Mouse (Mus musculus) layer of hippocampus, adult 9-11 months (tissue): ENCODE results near the gene Prss21.
"Not testable (repeated sequence)": the region's sequence is repeated elsewhere in the genome, so short reads cannot be mapped to it uniquely, and the experiment has no call there.

Source experiments
- DNase-seq: peaks from one replicate; pipeline ENCODE4 v3.0.0; 2022

Gene Prss21

DNA sequence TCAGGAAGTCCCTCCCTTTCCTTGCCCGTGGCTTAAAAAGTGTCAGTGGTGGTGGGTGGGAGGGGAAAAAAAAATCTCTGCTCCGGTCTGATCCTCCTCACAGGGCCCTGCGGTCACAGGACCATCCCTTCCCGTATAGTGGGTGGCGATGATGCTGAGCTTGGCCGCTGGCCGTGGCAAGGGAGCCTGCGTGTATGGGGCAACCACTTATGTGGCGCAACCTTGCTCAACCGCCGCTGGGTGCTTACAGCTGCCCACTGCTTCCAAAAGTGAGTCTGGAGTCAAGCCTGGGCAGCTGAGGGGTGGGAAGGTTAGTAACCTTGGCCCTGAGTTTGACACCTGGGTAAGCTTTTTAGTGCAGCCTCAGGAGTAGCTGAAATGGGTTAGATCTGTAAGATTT is 657 bp downstream of the Prss21 start:
- no peak for DNase-seq

GRCm38 (mm10) chr17:23873884-23874856 is 6.3 kb downstream of the Prss21 start:
- peak; percentile 15 for DNase-seq

- peak; percentile 64 for DNase-seq
These were observed 8.9 kb downstream of the Prss21 start for GRCm38 (mm10) chr17:23876741-23877140.

DNA sequence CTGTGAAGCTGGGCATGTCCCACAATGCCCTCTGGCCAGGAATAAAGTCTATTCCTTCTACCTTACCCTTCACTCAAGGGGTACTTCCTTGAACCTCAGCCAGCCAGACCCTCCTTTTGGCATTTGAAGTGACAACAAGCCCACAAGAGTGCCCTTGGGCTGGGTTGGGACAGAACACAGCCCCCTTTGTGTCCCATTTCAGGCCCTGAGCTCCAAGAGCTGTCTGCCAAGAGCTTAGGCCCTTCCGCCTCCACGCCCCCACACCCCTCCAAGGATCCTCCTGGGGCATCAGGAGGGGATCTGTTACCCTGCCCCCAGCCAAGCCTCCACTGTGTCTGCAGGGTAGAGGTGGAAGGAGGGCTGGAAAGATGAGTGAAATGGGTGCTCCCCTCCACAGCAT is 9.3 kb downstream of the Prss21 start:
- peak; percentile 18 for DNase-seq

DNA sequence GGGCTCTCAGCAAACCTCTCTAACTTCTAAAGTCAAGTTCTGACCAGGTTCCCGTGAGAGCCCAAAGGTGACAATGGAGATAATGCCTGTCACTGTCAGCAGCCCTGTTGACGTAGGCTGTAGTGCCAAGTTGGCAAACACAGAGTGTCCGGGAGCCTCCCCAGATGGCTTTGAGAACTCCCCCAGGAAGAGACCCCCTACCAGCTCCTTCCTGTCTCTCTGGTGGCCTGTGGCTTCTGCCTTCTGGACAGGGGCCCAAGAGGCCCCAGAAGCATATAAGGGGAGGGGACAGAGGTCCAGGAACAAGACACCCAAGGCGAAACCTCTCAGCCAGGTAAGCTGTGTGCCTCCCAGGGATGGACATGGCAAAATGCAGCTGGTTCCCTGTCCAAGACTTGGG is 12.7 kb downstream of the Prss21 start, which contains the start of the genes Dcpp1 and Dcpp2:
Gene Dcpp1, plus strand, starts transcription at position 301 of the 400 bp plus-strand sequence.
Gene Dcpp2, plus strand, starts transcription at position 305 of the 400 bp plus-strand sequence.
- DNase-seq = not testable (repeated sequence)

- DNase-seq = not testable (repeated sequence)
These were observed 49.3 kb downstream of the Prss21 start, which contains the start of gene Dcpp3 for GRCm38 (mm10) chr17:23917158-23917557. Dcpp3 (plus strand) TSS chr17:23917458.
